Mouse (Mus musculus) liver (tissue): ENCODE measurements around the gene Xpot.

Experiments used
- DNase-seq: peaks from one replicate; pipeline ENCODE4 v3.0.0-alpha.2; 2020; ENCODE audit warnings: mixed read lengths

The Xpot gene

DNA sequence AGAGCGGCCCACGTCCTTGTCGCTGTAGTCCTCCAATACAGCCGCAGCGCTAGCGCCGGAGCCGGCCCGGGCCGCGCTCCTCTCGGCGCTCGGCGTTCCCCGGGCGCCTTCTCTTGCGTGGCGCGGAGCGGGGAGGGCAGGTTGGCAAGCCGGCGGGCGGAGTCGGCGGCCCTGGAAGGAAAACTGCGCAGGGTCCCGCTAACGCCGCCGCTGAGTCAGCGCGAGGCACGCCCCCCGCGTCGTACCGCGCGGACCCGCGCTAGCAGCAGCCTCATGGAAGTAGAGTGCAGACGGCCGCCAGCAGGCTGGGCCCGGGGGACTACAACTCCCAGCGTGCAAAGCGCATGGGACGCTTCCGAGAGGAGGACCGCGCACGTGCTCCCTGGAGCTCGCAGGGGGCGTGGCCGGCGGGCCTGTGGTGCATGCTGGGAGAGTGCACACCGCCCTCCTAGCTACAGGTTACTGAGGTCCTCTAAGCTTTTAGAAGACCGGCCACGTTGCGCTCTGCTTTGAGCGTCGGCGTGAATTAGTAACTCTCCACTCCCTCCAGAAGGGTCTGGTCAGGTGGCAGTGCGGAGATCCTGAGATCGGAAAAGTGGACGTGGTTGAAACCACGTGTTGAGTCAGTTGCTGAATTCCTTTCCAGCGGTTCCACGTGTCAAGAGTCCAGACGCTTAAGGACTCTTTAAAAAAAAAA, at the start of gene Xpot:
Xpot (minus strand) TSS at position 147 of the 697 bp plus-strand sequence.
- DNase-seq, result peak; percentile 99

DNA sequence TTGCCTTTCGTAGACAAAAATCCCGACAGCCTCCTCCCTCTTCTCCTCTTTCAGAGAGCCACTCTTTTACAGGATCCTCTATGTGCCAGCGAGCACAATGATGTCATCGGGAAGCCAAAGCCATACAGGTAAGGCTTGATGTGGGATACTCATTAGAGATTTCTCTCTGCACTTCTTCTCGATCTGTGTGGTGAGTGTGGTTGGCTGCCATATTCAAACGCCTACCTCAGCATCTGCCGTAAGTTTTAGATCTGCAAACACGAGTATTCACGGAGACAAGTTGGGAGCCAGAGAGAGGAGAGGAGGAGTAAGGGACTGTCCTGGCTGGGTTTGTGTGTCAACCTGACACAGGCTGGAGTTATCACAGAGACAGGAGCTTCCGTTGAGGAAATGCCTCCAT, 43.0 kb upstream of the Xpot start:
- no peak for DNase-seq

DNA sequence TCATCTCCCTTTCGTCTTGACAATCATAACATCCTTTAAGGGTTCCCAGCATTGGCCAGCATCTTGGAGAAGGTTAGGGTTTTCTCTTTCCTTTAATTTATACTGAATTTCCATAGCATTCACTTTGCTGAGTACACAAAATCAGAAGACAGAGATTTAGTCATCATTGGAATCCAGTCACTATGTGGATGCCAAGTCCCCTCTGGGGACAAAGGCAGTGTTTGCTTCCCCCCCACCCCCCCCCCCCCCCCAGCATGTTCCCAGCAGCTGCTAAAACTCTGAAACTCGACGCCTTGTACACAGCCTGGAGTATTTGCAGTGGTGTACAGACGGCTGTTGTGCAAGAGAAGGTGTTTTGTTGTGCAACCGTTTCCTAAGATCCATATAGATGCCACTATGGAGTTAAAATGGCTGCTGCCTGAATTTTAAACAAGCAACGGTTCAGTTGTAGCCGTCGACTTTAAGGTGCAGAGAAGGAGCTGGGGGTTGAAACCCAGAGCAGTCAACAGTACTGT, 39.6 kb upstream of the Xpot start:
- DNase-seq, result no peak

DNA sequence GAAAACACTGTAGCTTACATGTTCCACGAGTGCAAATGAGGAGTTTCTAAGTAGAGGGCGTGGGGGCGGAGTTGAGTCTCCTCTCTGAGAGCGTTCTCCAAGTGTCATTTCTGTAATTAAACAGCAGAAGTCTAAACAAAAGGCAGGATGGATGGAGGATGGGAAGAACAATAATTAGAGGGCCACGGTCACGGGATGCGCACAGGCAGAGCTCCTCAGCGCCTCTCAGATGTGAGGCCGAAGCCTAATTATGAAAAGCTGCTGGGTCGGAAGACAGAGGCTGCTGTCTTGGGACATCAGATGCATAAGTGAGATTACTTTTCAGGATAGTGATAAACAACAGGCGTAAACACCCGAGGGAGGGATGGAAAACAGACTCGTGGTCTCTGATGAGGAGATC, 37.5 kb upstream of the Xpot start:
- no peak for DNase-seq

DNA sequence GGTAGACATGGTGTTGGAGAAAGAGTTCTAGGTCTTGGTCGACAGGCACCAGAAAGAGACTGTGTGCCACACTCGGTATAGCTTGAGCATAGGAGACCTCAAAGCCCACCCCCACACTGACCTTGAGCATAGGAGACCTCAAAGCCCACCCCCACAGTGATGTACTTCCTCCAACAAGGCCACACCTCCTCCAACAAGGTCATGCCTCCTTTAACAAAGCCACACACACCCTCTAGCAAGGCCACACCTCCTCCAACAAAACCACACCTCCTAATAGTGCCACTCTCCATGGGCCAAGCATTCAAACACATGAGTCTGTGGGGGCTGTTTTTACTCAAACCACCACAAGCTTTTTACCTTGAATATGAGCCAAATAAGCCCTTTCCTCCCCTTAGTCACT, 36.6 kb upstream of the Xpot start:
- DNase-seq, result no peak

DNA sequence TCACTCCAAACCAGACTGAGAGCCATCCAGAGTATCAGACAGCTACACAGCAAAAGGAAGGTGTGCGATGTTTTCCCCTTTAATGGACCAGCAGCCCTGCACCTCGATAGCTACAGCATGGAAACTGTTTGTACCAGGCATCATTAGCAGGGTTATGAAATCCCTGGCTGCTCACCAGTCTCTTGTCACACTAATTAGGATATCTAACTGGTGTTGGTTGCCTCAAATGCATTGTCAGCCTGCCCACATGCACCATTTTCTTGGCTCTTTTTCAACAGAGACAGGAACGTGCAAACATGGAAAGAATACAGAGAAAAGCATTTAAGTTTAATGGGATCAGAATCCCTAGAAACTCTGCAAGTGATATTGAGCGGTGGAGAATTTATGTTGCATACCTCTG, 29.8 kb upstream of the Xpot start:
- DNase-seq, result no peak

DNA sequence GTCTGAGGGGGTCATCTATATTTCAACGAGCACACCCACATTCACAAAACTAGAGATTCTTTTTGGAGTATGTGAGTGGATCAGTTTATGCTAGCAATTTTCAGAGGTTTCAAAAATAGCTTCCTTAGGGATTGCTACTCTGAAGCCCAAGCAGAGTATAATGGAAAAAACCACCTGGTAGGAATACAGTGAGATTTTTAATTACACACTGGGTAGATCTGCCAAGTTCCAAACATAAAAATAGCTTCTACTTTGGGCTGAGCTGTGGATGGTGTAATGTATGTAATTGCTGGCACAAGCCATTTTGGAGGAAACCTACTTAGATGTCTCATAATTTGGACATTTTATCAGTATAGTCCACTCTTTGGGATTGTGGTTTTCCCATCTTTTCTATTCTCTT, 26.9 kb upstream of the Xpot start:
- no peak for DNase-seq

DNA sequence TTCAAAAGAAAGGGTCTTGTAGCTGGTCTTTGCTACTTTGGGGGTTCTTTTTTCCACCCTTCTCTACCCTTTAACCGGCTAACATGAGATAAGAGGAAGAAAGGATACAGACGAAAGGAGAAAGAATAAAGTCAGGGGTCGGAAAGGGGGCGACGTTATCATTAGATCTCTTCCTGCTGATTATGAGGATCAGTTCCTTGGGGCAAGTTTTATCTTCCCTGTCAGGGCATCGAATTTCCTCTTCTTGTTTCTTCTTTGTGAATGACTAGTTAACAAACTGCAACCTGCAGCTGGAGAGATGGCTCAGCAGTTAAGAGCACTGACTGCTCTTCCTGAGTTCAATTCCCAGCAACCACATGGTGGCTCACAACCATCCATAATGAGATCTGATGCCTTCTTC, 20.2 kb upstream of the Xpot start:
- no peak for DNase-seq

DNA sequence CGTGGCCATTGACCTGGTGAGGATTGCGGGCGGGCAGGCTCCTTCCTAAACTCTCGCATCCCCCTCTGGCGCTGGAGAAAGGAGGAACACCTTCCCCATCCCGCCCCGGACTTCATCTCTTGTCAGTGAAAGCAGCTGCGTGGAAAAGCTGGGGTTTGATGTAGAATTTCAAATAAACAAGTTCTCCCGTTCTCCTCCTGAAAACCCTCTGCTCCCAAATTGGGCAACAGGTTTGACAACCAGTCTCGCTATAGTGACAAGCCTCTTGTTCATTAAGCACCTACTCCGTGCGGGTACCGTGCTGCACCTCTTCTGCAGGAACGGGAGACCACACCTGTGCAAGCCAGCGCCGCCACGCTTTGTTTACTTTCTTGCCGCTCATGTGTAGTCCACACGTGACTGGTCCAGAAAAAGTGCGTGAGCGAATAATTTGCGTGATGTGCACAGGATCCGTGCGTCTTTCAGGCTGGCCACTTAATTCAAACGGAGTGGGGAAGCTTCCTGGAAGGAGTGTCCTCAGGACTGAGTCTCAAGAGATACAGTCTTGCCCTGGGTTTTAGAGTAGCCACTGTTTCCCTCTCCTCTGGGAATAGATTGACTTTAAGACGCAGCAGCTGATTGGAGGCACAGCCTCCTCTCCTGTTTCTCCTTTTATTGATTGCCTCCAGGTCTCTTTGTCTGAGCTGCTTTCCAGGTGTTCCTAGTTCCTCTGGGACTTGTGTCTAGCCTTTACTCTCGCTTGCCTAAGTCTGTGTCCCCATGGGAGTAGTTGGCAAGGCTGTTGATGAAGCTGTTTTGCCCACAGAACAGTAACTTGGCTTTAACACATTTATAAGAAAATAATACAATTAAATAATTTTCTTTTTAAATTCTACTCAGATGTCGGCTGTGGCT, 16.2 kb upstream of the Xpot start:
- DNase-seq, result no peak

DNA sequence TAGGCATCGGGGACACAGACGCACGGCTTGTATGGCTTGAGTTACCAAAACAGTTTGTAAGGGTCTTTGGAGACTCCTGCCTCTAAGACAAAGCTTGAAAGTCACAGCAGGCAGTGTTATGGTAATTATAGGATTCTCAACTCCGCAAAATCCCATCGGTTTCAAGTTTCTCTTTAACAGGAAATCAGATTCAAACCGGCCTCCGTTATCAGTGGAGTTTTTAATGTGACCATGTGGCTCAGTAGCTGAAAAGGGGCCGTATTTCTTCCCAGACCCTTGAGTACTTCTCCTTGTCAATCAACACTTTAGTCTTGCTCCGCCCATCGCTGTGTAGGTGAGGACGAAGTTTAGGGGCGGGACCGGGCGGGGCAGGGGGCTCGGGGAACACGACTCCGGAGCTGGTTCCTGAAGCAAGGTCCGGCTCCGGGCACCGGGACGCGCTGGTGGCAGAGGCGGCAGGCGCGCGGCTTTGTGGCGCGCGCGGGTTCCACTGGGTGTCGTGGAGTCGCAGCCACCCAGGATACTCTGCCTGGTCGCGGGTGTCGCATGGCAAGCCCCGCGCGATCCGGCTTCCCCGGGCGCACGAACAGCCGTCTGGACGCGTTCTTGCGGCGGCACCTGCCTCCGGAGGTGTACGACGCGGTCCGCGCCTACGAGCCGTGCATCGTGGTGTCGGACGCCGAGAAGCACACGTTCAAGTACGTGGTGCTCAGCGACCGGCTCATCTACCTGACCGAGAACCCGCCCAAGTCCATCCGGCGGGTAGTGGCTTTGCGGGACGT, 15.3 kb upstream of the Xpot start, which contains the start of gene D930020B18Rik:
D930020B18Rik (plus strand) TSS at position 317 of the 782 bp plus-strand sequence.
- peak; percentile 23 for DNase-seq

DNA sequence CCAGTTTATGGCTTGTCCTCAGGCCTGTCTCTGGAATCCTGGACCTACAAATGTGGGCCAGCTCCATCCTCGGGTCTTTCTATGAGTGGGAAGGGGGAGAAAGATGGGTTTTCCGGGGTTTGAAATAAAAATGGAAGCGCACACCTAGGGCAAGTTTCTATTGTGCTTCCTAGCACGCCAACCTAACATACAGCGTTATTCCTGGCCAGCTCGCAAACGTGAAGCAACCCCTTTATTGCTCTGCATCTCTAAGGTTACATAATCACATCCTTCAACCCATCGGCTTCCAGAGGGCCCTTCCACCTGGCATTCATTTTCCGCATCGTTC, 14.8 kb upstream of the Xpot start:
- DNase-seq, result no peak

DNA sequence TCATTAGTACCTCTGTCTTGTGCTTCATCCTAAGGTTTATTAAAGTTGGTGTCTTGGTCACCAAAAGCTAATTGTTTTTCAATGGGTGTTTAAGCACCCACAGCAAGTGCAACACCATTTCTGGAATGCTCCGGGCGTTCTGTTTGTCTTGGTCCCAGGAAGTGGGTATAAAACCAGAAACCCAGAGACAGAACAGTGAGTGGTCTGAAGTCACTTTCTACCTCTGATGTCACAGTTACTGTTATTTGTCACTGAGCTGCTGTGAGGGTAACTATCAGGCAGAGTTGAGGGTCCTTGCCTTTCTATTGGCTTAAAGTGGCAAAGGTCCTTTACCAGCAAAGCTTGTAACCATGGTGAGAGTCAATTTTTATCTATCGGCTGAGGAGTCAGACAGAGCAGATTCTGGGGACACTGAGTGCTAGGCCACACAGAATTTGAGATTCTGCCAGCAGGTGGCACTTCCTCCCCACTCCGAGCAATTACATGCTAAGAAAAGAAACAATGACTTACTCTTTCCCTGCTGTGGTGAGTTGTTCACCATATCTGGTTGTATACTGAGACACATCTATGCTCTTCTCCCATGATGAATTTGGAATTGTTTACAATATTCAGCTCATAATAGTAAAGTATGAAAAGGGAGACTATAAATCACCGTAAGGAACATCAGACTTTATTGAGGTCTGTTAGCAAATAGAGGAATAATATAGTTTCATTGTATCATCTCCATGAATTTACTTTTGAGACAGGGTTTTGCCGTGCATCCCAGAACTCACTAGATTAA, 14.2 kb upstream of the Xpot start:
- DNase-seq, result peak; percentile 19

DNA sequence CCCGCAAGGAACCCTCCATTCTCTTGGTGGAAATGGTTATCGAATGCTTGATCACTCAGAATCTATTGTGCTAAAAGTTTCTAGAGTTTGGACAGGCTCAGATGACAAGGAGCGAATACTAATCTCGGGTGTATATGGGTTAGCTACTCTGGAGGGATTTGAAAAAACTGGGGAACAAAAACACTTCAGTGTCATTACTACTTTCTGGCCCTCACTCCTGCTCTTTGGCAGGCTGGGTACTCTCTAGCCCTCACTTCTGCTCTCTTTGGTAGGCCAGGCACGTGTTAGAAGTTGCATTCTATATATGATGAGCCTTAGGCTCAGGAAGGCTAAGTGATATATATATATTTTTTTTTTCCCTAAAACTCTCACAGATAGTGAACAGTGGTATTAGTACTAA, 13.4 kb upstream of the Xpot start:
- no peak for DNase-seq

DNA sequence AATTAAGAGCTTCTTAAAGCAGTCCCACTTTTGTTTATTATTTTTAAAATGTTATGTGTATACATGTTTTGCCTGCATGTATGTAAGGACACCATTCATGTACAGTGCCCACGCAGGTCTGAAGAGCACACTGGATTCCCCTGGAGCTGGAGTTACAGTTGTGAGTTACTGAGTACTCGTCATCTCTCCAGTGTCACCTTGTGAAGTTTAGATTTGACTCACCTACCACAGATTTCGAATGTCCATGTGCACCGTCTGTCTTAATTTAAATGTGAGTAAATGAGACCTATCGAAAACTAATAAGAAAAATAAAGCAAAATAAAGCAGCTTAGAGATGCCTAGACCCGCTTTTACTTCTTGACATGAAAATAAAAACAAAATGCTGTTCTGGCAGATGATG, 10.1 kb upstream of the Xpot start:
- DNase-seq, result no peak

DNA sequence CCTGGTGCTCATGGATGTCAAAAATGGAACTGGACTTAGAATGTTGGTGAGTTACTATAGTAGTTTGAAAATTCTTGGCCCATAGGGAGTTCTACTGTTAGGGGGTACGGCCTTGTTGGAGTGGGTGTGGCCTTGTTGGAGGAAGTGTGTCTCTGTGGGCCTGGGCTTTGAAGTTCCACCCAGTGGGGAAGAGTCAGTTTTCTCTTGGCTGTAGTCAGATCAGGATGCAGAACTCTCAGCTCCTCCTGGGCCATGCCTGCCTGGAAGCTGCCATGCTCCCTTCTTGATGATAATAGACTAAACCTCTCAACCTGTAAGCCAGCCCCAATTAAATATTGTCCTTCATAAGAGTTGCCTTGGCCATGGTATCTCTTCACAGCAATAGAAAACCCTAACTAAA, 8.0 kb upstream of the Xpot start:
- no peak for DNase-seq

DNA sequence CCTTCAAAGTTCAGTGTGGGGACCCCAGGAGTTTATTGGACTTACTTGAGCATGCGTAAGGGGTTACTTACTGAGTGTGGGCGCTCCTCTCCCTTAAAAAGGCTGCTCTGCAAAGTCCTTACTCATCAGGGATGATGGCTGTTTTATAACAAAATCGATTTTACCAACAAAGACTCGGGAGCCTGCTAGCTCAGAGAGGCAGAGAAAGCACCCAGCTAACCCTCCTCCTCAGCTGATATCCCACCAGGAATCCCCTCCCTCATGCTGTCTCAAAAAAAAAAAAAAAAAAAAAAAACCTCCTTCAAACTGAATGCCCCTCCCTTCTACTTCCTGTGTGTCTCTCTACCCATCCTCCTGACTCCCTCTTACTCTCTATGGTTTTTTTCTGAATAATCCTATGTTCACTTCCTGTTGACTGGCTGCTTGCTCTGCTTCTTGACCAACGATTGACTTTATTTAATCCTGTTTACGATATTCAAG, 2.5 kb upstream of the Xpot start:
- no peak for DNase-seq

DNA sequence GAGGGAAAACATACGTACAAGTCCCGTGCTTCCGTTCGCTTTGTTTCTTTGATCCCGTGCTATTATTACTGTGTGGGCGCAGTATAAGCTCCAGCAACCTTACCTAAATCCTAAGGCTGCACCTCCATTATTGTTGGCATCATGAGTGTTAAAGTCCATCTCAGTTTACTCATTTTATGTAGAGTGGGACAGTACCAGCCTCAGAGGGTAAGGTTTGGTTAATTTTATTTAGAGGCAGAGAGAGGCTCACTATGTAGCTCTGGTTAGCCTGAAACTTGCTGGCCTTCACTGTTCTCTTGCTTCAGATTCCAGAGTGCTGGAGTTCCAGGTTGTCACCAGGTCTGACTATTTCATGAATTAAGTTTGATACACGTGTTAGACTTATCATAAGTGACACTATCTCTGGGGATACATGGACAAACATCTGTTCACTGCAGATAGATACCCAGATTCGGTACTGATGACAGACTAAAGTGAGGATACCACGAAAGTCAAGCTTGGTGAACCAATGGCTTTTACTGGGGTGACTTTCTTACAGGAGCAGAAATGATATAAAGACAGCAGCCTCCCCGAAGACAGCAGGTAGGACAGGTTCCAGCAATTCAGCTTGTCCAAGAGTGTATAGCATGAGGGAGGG, 1.2 kb upstream of the Xpot start:
- DNase-seq, result no peak

DNA sequence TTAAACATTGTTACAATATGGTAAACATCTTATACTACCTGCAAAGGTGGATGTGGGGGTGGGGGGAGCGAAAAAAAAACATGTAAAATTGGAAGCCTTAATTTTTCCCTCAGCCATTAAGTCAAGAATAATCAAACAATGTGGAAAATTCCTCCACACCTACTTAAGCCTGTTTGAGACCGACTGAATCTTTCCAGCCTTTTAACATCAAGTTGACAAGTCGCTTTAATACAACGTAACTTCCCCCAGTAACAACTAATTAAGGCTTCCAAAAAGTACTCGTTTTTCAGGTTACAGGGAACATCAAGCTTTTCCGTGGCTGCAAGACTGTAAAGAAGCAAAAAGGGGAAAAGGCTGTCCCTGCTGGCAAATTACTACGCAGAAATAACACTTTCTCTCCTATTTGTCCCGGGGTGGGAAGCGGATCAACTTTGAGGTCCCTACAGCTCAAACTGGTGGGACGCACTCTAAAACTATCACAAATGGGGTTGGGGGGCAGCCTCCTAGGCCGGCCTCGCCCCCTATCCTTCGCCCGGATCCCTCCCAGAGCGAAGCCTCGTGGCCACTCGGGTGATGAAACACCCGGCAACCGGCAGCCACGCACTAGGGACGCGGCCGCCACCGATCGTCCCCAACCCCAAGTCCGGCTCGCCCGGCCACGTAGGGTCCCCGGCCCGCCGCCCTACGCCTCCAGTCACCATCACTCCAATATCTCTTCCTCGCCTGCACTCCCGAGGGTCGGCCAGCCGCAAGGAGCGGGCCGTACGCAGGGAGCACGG, 536 bp downstream of the Xpot start:
- no peak for DNase-seq

DNA sequence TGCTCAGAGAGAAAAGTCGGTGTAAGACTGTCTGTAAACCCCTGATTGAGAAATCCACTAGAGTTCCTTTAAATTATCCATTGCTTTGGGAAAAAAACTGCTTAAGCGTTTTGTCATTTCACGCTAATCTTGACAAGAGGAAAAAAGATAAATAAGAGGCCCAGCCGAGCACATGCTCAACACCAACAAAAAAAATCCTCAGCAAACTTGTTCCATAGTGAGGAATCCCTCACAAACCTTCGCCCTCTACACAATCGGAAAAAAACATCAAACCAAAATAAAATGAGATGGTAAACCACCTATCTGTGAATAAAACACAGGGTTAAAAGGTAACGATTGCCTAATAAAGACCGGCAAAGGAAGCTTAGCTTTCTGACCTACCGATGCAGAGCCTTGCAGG, 1.1 kb downstream of the Xpot start:
- DNase-seq, result no peak

DNA sequence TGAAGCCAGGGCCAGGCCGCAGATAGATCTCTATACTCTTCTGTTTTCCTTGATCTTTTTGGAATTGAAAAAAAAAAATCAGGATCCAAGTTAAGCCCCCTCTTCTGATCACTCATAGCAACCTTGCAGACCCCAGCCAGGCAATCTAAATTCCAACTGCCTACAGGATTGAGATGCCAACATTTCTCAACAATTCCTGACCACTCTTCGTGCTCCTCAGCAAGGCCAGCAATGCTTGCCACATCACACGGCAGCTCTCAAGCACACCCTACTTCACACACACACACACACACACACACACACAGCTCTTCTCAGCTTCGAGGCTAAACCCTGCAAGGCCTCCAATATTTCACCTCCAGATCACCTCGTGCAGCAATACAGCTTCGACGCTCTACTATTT, 2.5 kb downstream of the Xpot start:
- DNase-seq, result no peak

DNA sequence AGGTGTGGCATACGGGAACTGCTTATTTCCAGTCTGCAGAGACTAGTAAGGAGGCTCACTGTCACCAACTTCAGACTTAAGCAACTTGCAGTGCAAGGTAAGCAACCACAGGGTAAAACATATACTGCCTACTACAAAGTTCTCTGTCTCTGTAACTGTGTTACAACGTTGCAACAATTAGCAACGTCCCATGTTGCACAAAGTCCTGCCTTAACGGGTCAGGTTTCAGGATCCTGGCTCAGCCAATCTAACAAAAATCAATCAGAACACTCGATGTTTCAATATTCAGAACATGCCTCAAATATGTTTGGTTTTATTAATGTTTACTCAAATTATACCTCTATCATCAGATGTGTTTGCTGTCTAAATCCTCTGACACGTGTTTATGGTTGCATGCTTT, 3.7 kb downstream of the Xpot start:
- no peak for DNase-seq
